Comparison of ENCODE assay signal across 22 mouse cellular contexts in genomic region chr5:64472008-64472407, GRCm38 (mm10).
DNase-seq lines count a peak whose midpoint lies in the region; ATAC-seq lines count a peak whose summit lies in the region.
"Had no signal": no experiment of that assay in that cellular context is flagged by ENCODE, and none has a peak within 500 bp of the region (broad histone marks: within the 10 kb centered on the region; RNA-seq: fewer than 3 reads in every experiment).

No protein-coding gene starts in this region.

- 0 out of 2 replicates have a peak overlapping the region, but pooled peaks have one; percentile 44 for H3K27ac ChIP-seq in forebrain, embryonic 10.5 days
- no peak overlapping the region for H3K27ac ChIP-seq in forebrain, embryonic 16.5 days (ENCODE audit: low read length)
- H3K27ac ChIP-seq in hindbrain, embryonic 14.5 days = no peak overlapping the region
- H3K27ac ChIP-seq: embryonic facial prominence, embryonic 12.5 days; embryonic facial prominence, embryonic 15.5 days; forebrain, embryonic 12.5 days; forebrain, embryonic 15.5 days; gastrocnemius, adult 2 months; hindbrain, embryonic 12.5 days had no signal

- peaks cover 20% of the 10 kb centered on the region for H3K4me1 ChIP-seq in forebrain, embryonic 10.5 days
- no peaks in the 10 kb centered on the region for H3K4me1 ChIP-seq in forebrain, embryonic 16.5 days (replicated peaks; ENCODE audit: control insufficient read depth, insufficient read depth, low read length)
- peaks cover 6% of the 10 kb centered on the region; the same call in 1 of the 2 replicates for H3K4me1 ChIP-seq in hindbrain, embryonic 14.5 days (replicated peaks; ENCODE audit: control insufficient read depth, insufficient read depth, low read length)
- H3K4me1 ChIP-seq: embryonic facial prominence, embryonic 12.5 days; embryonic facial prominence, embryonic 15.5 days had no signal

- no peaks in the 10 kb centered on the region for H3K36me3 ChIP-seq in forebrain, embryonic 10.5 days (replicated peaks)
- H3K36me3 ChIP-seq in forebrain, embryonic 16.5 days (ENCODE audit: control insufficient read depth, insufficient read depth) = no peaks in the 10 kb centered on the region
- no peaks in the 10 kb centered on the region for H3K36me3 ChIP-seq in hindbrain, embryonic 14.5 days (replicated peaks; ENCODE audit: control insufficient read depth, insufficient read depth)
- H3K36me3 ChIP-seq: embryonic facial prominence, embryonic 12.5 days; embryonic facial prominence, embryonic 15.5 days; forebrain, embryonic 12.5 days; forebrain, embryonic 15.5 days; hindbrain, embryonic 12.5 days had no signal

- no peak overlapping the region for H3K4me2 ChIP-seq in forebrain, embryonic 16.5 days (ENCODE audit: low read length)
- no peak overlapping the region for H3K4me2 ChIP-seq in hindbrain, embryonic 14.5 days (replicated peaks)
- H3K4me2 ChIP-seq: embryonic facial prominence, embryonic 12.5 days; embryonic facial prominence, embryonic 15.5 days; forebrain, embryonic 12.5 days; forebrain, embryonic 15.5 days; heart, embryonic 11.5 days; hindbrain, embryonic 12.5 days had no signal

- H3K4me3 ChIP-seq in forebrain, embryonic 10.5 days = no peak overlapping the region
- no peak overlapping the region for H3K4me3 ChIP-seq in forebrain, embryonic 16.5 days (replicated peaks; ENCODE audit: low read length)
- H3K4me3 ChIP-seq in hindbrain, embryonic 14.5 days (replicated peaks; ENCODE audit: low read length) = no peak overlapping the region
- H3K4me3 ChIP-seq: embryonic facial prominence, embryonic 12.5 days; embryonic facial prominence, embryonic 15.5 days; forebrain, embryonic 12.5 days; forebrain, embryonic 15.5 days; gastrocnemius, adult 2 months; hindbrain, embryonic 12.5 days had no signal

- H3K27me3 ChIP-seq in forebrain, embryonic 10.5 days (ENCODE audit: poor library complexity, severe bottlenecking) = no peaks in the 10 kb centered on the region
- no peaks in the 10 kb centered on the region for H3K27me3 ChIP-seq in forebrain, embryonic 16.5 days (replicated peaks; ENCODE audit: control insufficient read depth, insufficient read depth, low read length)
- no peaks in the 10 kb centered on the region for H3K27me3 ChIP-seq in hindbrain, embryonic 14.5 days (ENCODE audit: control insufficient read depth, insufficient read depth, low read length)
- H3K27me3 ChIP-seq: embryonic facial prominence, embryonic 12.5 days; embryonic facial prominence, embryonic 15.5 days; forebrain, embryonic 12.5 days; forebrain, embryonic 15.5 days had no signal

- no peaks in the 10 kb centered on the region for H3K9me3 ChIP-seq in forebrain, embryonic 10.5 days
- no peaks in the 10 kb centered on the region for H3K9me3 ChIP-seq in forebrain, embryonic 16.5 days (ENCODE audit: control insufficient read depth, low read length)
- H3K9me3 ChIP-seq in hindbrain, embryonic 14.5 days (ENCODE audit: control insufficient read depth, low read length) = no peaks in the 10 kb centered on the region
- H3K9me3 ChIP-seq: embryonic facial prominence, embryonic 12.5 days; embryonic facial prominence, embryonic 15.5 days; forebrain, embryonic 12.5 days; forebrain, embryonic 15.5 days; hindbrain, embryonic 12.5 days had no signal

- DNase-seq in forebrain, embryonic 10.5 days (ENCODE audit: extremely low spot score, low spot score) = no peak
- DNase-seq in CD4-positive helper T cell, adult 2 months (ENCODE audit: low read depth, low spot score) = peak; percentile 49
- no peak for DNase-seq in spleen, postnatal 4 days (ENCODE audit: low spot score in 2 of 2)
- DNase-seq in frontal cortex, postnatal 14 days (ENCODE audit: low spot score in 2 of 2) = no peak
- DNase-seq in hindbrain, embryonic 14.5 days (ENCODE audit: low spot score) = no peak
- DNase-seq: adrenal gland, postnatal 10 days; cerebellum, adult 18-20 months; cerebellum, adult 9-10 months; cerebellum, postnatal 14 days; gastrocnemius, adult 2 months; gastrocnemius, postnatal 25 days had no signal

- WGBS in forebrain, embryonic 10.5 days = 93% methylated on average over 3 of the region's 3 CpGs
- 94% methylated on average over 3 of the region's 3 CpGs for WGBS in forebrain, embryonic 16.5 days
- 86% methylated on average over 3 of the region's 3 CpGs for WGBS in hindbrain, embryonic 14.5 days

- ATAC-seq in forebrain, embryonic 16.5 days = no peak
- ATAC-seq in activated CD4-positive, CD25-positive, alpha-beta regulatory T cell, adult 4 months = peak; percentile 26
- ATAC-seq in monocyte, adult 5-6 weeks (replicated peaks; ENCODE audit: insufficient number of reproducible peaks, low FRiP score, low TSS enrichment, poor library complexity, severe bottlenecking) = peak; percentile 49; the same call in 1 of the 2 replicates
- no peak for ATAC-seq in hindbrain, embryonic 14.5 days (ENCODE audit: low FRiP score)
- ATAC-seq: forebrain, embryonic 15.5 days; hindbrain, embryonic 16.5 days; intestine, embryonic 16.5 days had no signal

- H3K9ac ChIP-seq in forebrain, embryonic 16.5 days (replicated peaks; ENCODE audit: low read depth, low read length) = no peak overlapping the region
- no peak overlapping the region for H3K9ac ChIP-seq in hindbrain, embryonic 14.5 days
- H3K9ac ChIP-seq: embryonic facial prominence, embryonic 12.5 days; embryonic facial prominence, embryonic 15.5 days; forebrain, embryonic 12.5 days; forebrain, embryonic 15.5 days; hindbrain, embryonic 12.5 days had no signal

Comparison
In these comparisons a context has a peak if more than half of its experiments do, and no peak if none do; other contexts are left out.
1. ATAC-seq: peak in activated CD4-positive, CD25-positive, alpha-beta regulatory T cell, adult 4 months (single experiment) and monocyte, adult 5-6 weeks (single experiment); none in forebrain, embryonic 16.5 days (single experiment) and hindbrain, embryonic 14.5 days (single experiment).